Mouse (Mus musculus) lung, embryonic 14.5 days (tissue): Measurements from ENCODE around the gene Srek1. TPM values are rescaled to one million over a fixed set of nuclear protein-coding genes. Genes with fewer than 3 reads are reported as not detected.

Experiments
- ATAC-seq: fragments of 200-750 bp; cut with Nextera tagmentation; 2 replicates; pipeline ENCODE4 v1.8.0; 2017; ENCODE audit warnings: mild to moderate bottlenecking, moderate TSS enrichment, moderate library complexity; ENCODE audit not compliant: insufficient read depth
- DNase-seq: peaks from one replicate; pipeline ENCODE4 v3.0.0-alpha.2; 2015
- H3K27ac ChIP-seq: fragments of 300-500 bp; sonication (generic); 2 replicates; pipeline ENCODE4 v1.5.1; 2014; ENCODE audit warnings: low read depth, mild to moderate bottlenecking, moderate library complexity
- H3K27me3 ChIP-seq: fragments of 300-500 bp; sonication (generic); 2 replicates; pipeline ENCODE4 v1.6.1; 2014; ENCODE audit warnings: low read length, control low read depth; ENCODE audit not compliant: insufficient read depth
- H3K36me3 ChIP-seq: fragments of 300-500 bp; sonication (generic); 2 replicates; pipeline ENCODE4 v1.6.1; 2014; ENCODE audit warnings: control low read depth; ENCODE audit not compliant: insufficient read depth
- H3K4me1 ChIP-seq: fragments of 300-500 bp; sonication (generic); 2 replicates; pipeline ENCODE4 v1.6.1; 2014; ENCODE audit warnings: antibody characterized with exemption, control low read depth; ENCODE audit not compliant: insufficient read depth
- H3K4me2 ChIP-seq: fragments of 300-500 bp; sonication (generic); 2 replicates; pipeline ENCODE4 v1.6.1; 2014; ENCODE audit warnings: mild to moderate bottlenecking
- H3K4me3 ChIP-seq: fragments of 300-500 bp; sonication (generic); 2 replicates; pipeline ENCODE4 v1.5.1; 2014; ENCODE audit warnings: low read depth, low read length
- H3K9ac ChIP-seq: fragments of 300-500 bp; sonication (generic); 2 replicates; pipeline ENCODE4 v1.6.1; 2014
- H3K9me3 ChIP-seq: fragments of 300-500 bp; sonication (generic); 2 replicates; pipeline ENCODE4 v1.6.1; 2016; ENCODE audit warnings: low read depth, low read length, control low read depth
- CTCF ChIP-seq: IDR thresholded peaks from 2 replicates; pipeline ENCODE4 v1.5.1; 2016; ENCODE audit warnings: antibody characterized with exemption, low read depth
- WGBS: fragments of 180-500 bp; shearing (Covaris S2); extraction: QIAGEN DNeasy Blood & Tissue Kit; methylation state at CpG from one replicate; pipeline ENCODE4 v1.1.7; 2014; 5-methylcytosine and 5-hydroxymethylcytosine counted together
- polyA plus RNA-seq: library from polyadenylated mRNA; unstranded; fragments of >200 nt; fragmentation: Nextera tagmentation; extraction: Ambion mirVana; gene quantifications from 2 replicates; pipeline ENCODE4 v1.2.1, GENCODE M21; 2014

Srek1 gene
- polyA plus RNA-seq, 1 experiment from 2014 or later, result 103 TPM

GRCm38 (mm10) chr13:103726872-103727271, 47.5 kb downstream of the Srek1 start:
- ATAC-seq (no peak), DNase-seq (no peak)
- no peaks in the 10 kb centered on the region for H3K4me1 ChIP-seq
- no peaks in the 10 kb centered on the region for H3K27me3 ChIP-seq
- no peak for TF ChIP-seq CTCF
- H3K36me3 ChIP-seq, result no peaks in the 10 kb centered on the region
- no peaks in the 10 kb centered on the region for H3K9me3 ChIP-seq
- H3K4me2 ChIP-seq, result no peak overlapping the region
- H3K4me3 ChIP-seq, result no peak overlapping the region
- WGBS, result 73% methylated on average over 2 of the region's 2 CpGs
- no peak overlapping the region for H3K27ac ChIP-seq
- no peak overlapping the region for H3K9ac ChIP-seq

DNA sequence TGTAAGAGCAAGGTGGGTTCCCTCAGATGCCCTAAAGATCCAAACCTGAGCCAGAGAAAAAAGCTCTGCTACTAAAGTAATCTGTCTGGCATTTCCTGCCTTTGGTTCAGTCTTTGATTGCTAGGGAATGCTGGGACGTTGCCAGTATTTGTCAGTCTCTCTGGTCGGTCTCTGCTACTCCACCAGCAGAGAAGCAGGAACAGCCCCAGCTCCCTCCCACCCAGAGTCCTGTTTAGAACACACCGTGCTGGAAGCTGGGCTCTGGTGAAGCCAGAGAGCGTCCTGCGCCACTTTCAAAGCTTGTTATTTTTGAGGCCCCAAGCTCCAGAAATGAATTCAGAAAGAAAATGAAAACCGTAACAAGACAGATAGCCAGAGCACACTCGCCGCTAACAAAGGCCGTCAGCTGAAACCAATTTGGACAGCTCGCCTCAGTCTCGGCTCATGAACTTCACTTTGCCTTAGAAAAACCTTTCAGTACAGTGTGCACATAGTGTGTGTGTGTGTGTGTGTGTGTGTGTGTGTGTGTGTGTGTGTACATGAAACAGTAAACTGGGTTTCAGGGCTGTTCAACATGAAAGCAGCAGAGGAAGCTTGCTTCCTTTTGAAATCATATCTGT, 62.9 kb downstream of the Srek1 start:
- WGBS, result 34% methylated on average over 11 of the region's 11 CpGs
- DNase-seq, result peak; percentile 76
- no peaks in the 10 kb centered on the region for H3K9me3 ChIP-seq
- no peaks in the 10 kb centered on the region for H3K36me3 ChIP-seq
- peak; percentile 63 for ATAC-seq
- H3K4me3 ChIP-seq, result no peak overlapping the region
- H3K4me2 ChIP-seq, result peak overlapping the region; percentile 35; the same call in 1 of the 2 replicates
- no peaks in the 10 kb centered on the region for H3K4me1 ChIP-seq
- H3K27ac ChIP-seq, result peak overlapping the region; percentile 50; the same call in 1 of the 2 replicates
- H3K9ac ChIP-seq, result no peak overlapping the region
- TF ChIP-seq CTCF, result no peak
- no peaks in the 10 kb centered on the region for H3K27me3 ChIP-seq

- H3K36me3 ChIP-seq, result no peaks in the 10 kb centered on the region
- H3K4me3 ChIP-seq, result no peak overlapping the region
- WGBS, result 45% methylated on average over 7 of the region's 7 CpGs
- peak overlapping the region; percentile 24; the same call in 1 of the 2 replicates for H3K27ac ChIP-seq
- H3K4me2 ChIP-seq, result no peak overlapping the region
- ATAC-seq (peak; percentile 28; the same call in 1 of the 2 replicates), DNase-seq (peak; percentile 39)
- H3K27me3 ChIP-seq, result no peaks in the 10 kb centered on the region
- peak; percentile 66 for TF ChIP-seq CTCF
- no peak overlapping the region for H3K9ac ChIP-seq
- H3K4me1 ChIP-seq, result no peaks in the 10 kb centered on the region
- no peaks in the 10 kb centered on the region for H3K9me3 ChIP-seq
These were observed 64.0 kb downstream of the Srek1 start for GRCm38 (mm10) chr13:103710359-103710781.

DNA sequence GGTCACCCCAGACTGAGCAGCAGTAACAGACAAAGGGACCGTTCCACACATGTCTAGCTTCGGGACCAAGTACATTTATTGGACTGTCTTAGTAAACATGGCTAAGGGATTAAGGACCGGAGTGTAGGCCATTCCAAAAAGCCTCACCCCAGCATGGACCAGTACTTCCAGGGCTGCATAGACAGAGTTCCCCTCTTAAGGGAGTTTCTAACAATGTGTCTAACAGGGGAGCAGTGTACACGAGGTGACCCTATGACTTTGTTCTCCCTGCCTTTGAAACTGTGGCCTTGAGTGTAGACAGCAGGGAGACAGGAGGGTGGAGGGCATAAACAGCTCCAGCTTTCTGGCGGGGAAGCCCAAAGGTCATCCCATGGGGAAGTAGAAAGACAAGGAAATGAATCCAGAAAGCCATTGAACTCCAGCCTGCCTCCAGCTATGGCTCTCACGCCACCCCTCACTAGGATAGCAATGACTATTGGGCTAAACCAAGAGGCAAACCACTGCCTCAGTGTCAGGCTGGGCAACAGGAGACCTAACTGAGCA, 68.9 kb downstream of the Srek1 start:
- no peaks in the 10 kb centered on the region for H3K4me1 ChIP-seq
- ATAC-seq (no peak), DNase-seq (no peak)
- no peak overlapping the region for H3K9ac ChIP-seq
- H3K27ac ChIP-seq, result no peak overlapping the region
- no peak overlapping the region for H3K4me2 ChIP-seq
- H3K36me3 ChIP-seq, result no peaks in the 10 kb centered on the region
- WGBS, result 71% methylated on average over 6 of the region's 6 CpGs
- no peaks in the 10 kb centered on the region for H3K9me3 ChIP-seq
- TF ChIP-seq CTCF, result no peak
- H3K27me3 ChIP-seq, result no peaks in the 10 kb centered on the region
- H3K4me3 ChIP-seq, result no peak overlapping the region

DNA sequence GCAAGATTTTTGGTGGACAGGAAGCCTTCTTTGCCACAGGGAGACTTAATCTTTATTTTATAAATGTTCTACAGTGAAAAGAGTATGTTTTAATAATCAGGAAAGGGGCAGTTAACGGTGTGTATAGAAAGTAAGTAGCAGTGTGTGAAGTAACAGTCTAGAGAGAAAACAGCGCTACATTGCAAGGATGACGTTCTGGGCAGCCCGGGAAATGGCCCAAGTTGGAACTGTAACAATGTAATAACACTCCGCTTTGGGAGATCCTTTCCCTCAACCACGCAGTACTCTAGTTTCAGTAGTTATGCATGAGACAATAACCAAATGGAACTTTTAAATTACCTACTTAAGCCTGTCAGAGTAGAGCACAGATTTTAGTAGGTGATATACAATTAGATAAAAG, 70.6 kb downstream of the Srek1 start:
- Histone ChIP-seq H3K36me3 (no peaks in the 10 kb centered on the region), H3K4me1 (no peaks in the 10 kb centered on the region), H3K9ac (no peak overlapping the region), H3K27me3 (no peaks in the 10 kb centered on the region), H3K9me3 (no peaks in the 10 kb centered on the region), H3K4me3 (no peak overlapping the region), H3K4me2 (no peak overlapping the region), H3K27ac (no peak overlapping the region)
- TF ChIP-seq CTCF, result no peak
- WGBS, result 54% methylated on average over 6 of the region's 6 CpGs
- no peak; the same call in 1 of the 2 replicates for ATAC-seq
- peak; percentile 25 for DNase-seq

DNA sequence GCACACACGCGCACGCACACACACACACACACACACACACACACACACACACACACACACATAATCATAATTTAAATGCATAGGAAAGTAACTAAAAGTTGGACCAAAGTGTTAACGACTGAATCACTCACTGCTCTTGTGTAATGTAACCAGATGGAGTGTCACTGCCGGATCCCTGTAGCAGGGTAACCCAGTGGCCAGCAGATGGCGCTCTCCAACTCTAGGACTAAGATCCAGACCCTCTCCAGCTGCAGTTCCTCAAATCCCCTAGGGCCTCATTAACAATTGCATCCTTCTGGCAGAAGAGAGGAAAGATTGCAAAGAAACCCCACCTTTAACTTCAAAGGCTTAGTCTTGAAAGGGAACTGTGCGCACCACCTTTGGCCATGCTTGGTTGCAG, 71.0 kb downstream of the Srek1 start:
- peak; percentile 93 for TF ChIP-seq CTCF
- H3K9ac ChIP-seq, result no peak overlapping the region
- H3K27me3 ChIP-seq, result no peaks in the 10 kb centered on the region
- peak; percentile 94 for ATAC-seq
- H3K4me2 ChIP-seq, result no peak overlapping the region
- no peak overlapping the region for H3K27ac ChIP-seq
- H3K36me3 ChIP-seq, result no peaks in the 10 kb centered on the region
- DNase-seq, result peak; percentile 96
- no peaks in the 10 kb centered on the region for H3K9me3 ChIP-seq
- 38% methylated on average over 7 of the region's 7 CpGs for WGBS
- no peaks in the 10 kb centered on the region for H3K4me1 ChIP-seq
- H3K4me3 ChIP-seq, result no peak overlapping the region

DNA sequence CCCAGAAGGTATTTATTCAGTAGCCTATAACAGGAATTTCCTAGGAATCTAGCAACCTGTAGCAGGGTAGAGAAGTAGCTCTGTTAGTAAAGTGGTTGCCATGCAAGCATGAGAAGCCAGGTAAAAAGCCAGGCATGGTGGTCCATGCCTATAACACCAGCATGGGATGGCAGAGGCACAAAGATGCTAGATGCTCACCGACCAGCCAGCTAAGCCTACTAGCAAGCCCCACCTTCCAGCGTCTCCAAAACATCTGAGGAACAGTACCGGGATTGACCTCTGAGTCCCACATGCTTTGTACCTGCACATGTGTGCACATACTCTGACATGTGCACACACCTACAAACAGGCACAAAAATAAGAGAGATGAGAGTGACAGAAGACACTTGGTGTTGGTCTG, 72.1 kb downstream of the Srek1 start:
- 73% methylated on average over 3 of the region's 3 CpGs for WGBS
- H3K4me2 ChIP-seq, result no peak overlapping the region
- TF ChIP-seq CTCF, result no peak

More for the DNA sequence above, 72.1 kb downstream of the Srek1 start:
- Histone ChIP-seq H3K4me3 (no peak overlapping the region), H3K4me1 (no peaks in the 10 kb centered on the region), H3K36me3 (no peaks in the 10 kb centered on the region), H3K27me3 (no peaks in the 10 kb centered on the region), H3K27ac (no peak overlapping the region), H3K9ac (no peak overlapping the region), H3K9me3 (no peaks in the 10 kb centered on the region)
- no peak for DNase-seq
- ATAC-seq, result no peak
